Mouse (Mus musculus) thymus, postnatal 36 days (tissue): ENCODE data around the gene Gstp2.
A peak's percentile ranks its signal among the peaks of the same experiment; 100 is the strongest.

Experiments used
- DNase-seq, 2 experiments: peaks; one replicate each; pipeline ENCODE4 v3.0.0; 2022; ENCODE audit warnings: mixed read lengths in 2 of 2

Gstp2 gene

DNA sequence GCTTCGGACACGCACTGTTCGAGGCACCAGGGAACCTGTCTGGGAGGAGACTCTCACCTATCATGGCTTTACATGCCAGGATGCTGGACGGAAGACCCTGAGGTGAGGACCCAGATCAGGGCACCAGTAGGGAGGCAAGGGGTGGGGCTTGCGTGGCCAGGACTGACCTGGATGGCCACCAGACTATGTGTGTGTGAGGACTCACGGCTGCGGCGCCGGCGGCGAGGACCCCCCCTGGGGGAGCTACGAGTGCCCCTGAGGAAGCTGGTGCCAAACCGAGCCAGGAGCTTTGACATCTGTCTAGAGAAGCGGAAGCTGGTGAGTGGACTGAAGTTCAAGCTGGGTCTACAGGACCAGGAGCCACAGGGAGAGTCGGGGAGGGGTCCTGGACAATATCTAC lies 41.5 kb downstream of the Gstp2 start:
- no peak for DNase-seq

DNA sequence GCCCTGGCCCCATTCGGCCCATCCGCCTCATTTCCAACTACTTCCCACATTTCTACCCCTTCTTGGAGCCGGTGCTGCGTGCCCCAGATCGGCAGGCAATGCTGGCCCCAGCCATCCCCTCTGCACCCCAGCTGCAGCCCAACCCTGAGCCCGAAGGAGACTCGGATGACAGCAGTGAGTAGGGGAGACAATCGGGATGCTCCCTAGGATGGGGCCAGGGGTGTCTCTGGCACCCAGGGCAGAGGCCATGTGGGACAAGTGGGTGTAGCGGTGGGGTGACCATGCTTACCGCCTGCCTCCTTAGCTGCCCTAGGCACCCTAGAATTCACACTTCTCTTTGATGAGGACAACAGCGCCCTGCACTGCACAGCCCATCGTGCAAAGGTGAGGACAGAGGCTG lies 42.2 kb downstream of the Gstp2 start:
- DNase-seq = no peak

- no peak for DNase-seq
These were observed 42.7 kb downstream of the Gstp2 start, which contains the start of gene Doc2g for GRCm38 (mm10) chr19:4003112-4003511. Gene Doc2g, plus strand, starts transcription at chr19:4003313.

DNA sequence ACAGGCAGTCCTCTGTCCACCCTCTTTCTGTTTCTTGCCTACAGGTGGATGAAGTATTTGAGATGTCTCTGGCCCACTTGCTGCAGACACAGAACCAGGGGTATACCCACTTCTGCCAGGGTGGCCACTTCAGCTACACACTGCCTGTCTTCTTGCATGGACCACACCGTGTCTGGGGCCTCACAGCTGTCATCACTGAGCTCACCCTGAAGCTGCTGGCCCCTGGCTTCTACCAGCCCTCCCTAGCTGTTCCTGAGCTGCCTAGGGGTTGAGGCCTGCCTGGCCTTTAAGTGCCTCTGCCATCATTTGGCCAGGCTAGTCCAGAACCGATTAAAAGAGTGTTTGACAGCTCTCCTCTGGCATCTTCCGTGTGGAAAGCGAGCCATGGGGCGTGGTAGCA lies 44.1 kb downstream of the Gstp2 start:
- DNase-seq = no peak

- no peak for DNase-seq
These were observed 44.8 kb downstream of the Gstp2 start for GRCm38 (mm10) chr19:4000949-4001525.

DNA sequence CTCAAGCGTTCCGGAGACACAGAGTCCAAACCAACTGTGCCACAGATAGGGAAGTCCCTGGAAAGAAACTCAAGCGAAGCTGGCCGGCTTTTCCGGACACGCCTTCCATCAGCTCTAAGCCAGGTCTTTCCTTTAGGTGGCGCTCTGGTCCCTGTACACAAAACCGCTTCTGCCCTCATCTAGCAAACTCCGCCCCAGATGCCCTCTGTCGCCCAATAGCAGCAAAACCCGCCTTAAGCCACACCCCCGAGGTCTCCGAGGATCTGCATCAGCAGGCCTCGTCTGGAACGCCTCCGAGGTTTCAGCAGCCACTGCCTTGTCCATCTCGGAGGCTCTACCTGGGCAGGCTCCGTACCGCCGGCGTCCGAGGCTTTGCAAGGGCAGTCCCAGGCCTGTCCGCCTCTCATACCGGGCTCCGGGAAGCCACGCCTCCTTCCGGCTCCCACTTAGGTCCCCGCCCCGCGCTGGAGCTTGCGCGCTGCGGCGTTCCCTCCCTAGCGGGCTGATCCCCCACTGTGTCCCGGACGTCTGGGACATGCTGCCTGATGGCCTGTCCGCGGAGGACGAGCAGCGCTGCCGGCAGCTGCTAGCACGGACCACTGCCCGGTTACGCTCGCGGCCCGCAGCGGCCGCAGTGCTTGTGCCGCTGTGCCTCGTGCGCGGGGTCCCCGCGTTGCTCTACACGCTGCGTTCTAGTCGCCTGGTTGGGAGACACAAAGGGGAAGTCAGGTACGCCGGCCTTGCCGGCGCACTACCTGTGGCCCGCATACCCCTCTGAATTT lies 45.5 kb downstream of the Gstp2 start, which contains the start of the genes Nudt8 and Gm49405:
Gene Nudt8, plus strand, starts transcription at position 462 of the 782 bp plus-strand sequence.
Gene Gm49405, plus strand, starts transcription at position 508 of the 782 bp plus-strand sequence.
- DNase-seq = peak; percentile 94 to 96

GRCm38 (mm10) chr19:3999121-3999730 lies 46.6 kb downstream of the Gstp2 start:
- no peak for DNase-seq

DNA sequence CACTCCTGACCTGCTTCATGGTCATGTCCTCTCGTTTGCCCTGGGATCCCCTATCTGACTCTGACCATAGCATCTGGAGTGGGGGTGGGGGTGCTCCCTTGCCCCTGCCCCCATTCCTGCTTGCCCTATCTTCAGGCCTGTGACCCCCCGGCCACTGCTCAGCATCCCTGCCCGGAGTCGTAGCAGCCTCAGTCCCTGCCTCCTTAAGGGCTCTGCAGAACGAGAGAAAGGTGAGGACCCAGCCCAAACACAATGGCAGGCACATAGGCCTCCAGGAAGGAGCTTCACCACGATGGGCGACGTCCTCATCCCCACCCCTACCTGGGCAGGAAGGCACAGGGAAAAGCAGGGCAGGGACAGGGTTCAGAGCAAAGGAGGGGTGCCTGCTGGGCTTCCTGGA lies 47.5 kb downstream of the Gstp2 start:
- no peak for DNase-seq

GRCm38 (mm10) chr19:3997231-3997630 lies 48.6 kb downstream of the Gstp2 start:
- no peak for DNase-seq

DNA sequence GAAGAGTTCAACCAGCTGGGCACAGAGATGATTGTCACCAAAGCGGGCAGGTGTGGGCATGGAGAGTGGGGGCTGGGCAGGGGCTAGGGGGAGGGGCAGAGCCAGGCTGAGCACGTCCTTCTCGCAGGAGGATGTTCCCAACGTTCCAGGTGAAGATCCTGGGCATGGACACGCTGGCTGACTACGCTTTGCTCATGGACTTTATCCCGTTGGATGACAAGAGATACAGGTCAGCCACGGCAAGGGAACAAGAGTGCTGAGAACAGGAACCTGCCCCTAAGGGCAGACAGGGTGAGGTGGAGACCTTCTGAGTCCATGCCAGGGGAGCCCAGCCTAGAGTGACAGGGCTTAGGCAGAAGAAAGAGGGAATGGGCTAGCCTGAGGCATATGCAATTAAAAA lies 49.1 kb downstream of the Gstp2 start:
- DNase-seq = no peak

DNA sequence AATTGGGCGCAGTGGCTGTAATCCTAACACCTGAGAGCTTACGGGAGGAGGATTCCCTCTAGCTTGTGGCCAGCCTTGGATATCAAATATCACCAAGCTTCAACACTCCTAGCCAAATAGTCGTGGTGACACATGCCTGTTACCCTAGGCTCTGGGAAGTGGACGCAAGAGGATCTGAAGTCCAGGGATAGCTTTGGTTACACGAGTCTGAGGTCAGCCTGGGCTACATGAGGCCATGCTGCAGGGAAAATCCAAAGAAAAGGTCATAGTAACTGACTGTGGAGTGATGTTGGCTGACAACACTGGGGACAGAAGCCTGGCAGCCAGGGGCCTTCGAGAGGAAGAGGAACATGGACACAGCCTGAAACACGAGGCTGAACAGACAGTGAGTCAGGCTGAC lies 49.7 kb downstream of the Gstp2 start:
- no peak for DNase-seq

DNA sequence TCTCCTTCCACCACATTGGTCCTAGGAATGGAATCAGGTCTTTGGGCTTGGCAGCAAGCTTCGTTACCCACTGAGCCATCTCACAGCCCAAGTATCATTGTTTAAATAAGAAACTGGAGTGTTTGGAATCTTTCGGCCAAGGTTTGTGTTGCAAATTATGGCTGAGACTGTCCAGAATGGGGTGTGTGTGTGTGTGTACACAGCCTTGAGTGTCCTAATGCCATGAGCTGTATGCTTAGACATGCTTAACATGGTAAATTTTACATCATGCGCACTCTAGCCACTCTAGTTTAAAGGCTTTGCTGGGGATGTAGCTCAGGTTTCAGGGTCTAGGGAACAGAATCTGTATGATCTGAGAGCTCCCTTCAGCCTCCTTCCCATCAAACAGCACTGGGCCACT lies 50.3 kb downstream of the Gstp2 start:
- DNase-seq = no peak

DNA sequence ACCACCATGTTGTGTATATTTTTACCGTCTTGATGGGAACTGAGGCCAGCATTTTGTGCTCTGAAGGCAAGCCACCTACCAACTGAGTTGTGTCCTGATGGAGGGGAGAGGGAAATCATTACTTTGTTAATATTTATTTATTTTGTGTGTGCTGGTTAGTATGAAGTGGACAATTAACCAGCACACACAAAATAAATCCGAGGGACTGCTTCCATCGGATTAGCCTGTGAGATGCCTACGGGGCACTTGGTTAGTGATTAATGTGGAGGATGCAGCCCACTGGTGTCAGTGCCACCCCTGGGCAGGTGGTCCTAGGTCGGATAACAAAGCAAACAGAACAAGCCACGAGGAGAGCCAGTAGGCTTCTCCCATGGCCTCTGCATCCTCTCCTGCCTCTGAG lies 50.9 kb downstream of the Gstp2 start:
- no peak for DNase-seq

DNA sequence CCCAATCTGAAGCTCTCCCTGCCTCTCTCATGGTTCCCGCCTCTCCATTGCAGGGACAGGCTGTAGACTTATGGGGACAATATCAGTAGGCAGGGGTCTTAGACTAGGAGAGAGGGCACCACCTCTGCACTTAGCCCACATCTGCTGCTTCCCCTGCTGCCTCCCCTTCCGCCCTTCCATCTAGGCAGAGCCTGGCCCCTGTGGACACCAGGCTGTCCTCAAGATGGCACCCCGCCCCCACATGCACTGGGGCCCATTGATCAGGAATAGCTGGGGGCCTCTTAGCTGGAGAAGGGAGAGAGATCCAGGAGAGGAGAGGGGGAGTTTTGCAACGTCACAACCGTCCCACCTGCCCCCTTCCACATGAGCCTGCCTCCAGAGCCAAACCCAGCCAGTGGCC lies 53.4 kb downstream of the Gstp2 start, which contains the start of gene Tbx10:
Gene Tbx10, plus strand, starts transcription at position 337 of the 400 bp plus-strand sequence.
- no peak for DNase-seq

GRCm38 (mm10) chr19:3991966-3992365 lies 53.9 kb downstream of the Gstp2 start:
- no peak for DNase-seq

GRCm38 (mm10) chr19:3991562-3991961 lies 54.3 kb downstream of the Gstp2 start:
- no peak for DNase-seq

GRCm38 (mm10) chr19:3990804-3991203 lies 55.0 kb downstream of the Gstp2 start:
- DNase-seq = no peak
